Mouse (Mus musculus) kidney, adult 9 months (tissue): ENCODE measurements around the gene Klf3.

ENCODE experiments used
- DNase-seq: peaks from one replicate; pipeline ENCODE4 v3.0.0; 2022

The Klf3 gene

DNA sequence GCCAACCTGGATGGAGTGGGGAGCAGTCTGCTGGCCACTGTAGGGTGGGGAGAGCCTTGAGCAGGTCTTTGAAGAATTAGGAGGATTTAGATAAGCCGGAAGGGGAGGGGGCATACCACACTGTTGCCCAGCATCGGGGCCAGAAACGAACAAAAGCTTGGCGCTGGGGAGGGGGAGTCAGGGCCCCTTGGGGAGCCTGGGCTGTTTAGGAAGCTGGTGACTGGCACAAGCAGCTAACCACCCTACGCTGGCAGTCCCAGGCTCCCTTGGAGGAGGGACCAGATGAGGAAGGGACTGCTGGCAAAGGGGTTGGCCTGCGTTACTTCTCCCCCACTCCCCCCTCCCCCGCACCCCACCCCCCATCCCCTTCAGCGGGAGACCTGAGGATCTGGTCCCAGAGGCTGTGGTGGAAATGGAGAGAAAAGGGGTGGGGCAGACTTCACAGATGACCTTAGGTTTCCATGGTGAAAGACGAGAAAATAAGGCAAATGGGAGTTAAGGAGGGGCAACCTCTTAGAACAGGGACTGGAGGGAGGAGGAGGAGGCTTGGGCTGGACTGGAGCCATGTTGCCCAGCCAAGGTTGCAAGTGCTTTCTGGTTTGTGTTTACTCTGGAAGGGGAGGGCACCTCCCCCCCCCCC is 7.8 kb downstream of the Klf3 start:
- peak; percentile 71 for DNase-seq

- DNase-seq = peak; percentile 81
These were observed 8.4 kb downstream of the Klf3 start for GRCm38 (mm10) chr5:64811500-64812123.

- DNase-seq = peak; percentile 92
These were observed 9.2 kb downstream of the Klf3 start for GRCm38 (mm10) chr5:64812124-64812982.

- DNase-seq = no peak
These were observed 9.8 kb downstream of the Klf3 start for GRCm38 (mm10) chr5:64812983-64813304.

DNA sequence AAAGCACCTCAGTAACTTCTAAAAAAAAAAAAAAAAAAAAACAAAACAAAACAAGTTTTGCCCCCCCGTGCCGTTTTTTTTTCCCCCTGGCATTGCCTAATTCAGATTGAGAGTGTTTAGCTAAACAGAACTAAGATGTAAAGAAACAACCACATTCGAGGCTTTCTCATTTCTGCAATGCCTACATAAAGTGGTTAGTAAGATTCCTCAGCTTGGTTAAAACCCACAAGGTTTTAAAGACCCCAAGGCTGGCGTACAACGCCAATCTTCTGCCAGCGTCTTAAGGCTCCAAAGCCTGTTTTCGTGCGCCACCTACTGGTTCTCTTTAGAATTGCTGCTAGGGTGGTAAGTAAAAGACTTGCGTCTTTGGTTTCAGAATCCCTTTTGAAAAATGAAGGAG is 10.2 kb downstream of the Klf3 start:
- peak; percentile 89 for DNase-seq

DNA sequence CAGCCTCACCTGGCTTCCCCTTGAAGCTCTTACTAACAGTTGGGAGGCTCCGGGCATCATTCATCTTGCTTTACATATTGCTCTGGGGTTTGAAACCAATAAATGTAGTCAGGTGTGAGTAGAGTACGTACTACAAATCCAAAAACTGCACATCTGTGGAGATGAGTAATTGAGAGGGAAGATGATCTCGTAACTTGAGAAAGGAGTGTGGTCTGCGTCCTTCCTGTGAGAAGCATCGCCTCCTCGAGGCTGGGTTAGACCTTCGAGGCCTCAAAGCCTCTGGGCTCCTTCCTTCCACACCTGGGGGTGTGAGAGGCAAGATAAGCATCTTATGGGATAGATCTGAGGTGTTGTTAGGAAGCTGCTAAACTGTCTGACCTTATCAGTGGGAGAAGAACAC is 11.2 kb downstream of the Klf3 start:
- DNase-seq = no peak

DNA sequence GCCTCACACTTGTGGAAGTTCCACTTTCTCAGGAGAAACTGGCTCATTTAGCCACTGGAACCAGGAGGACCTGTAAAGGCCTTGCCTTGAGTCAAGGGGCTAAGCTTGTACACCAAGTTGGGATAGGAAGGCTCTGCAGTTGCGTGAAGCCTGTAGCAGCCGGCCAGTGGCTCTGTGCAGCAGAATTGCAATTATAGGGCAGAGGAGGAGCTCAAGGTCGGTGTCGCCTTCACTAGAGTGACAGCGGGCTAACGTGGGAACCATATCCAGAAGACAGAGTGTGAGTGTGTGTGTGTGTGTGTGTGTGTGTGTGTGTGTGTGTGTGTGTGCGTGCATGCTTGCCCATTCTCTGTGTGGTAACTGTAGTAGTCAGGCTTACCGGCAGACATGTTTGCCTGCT is 12.4 kb downstream of the Klf3 start:
- DNase-seq = no peak

GRCm38 (mm10) chr5:64816290-64816973 is 13.2 kb downstream of the Klf3 start:
- DNase-seq = no peak

DNA sequence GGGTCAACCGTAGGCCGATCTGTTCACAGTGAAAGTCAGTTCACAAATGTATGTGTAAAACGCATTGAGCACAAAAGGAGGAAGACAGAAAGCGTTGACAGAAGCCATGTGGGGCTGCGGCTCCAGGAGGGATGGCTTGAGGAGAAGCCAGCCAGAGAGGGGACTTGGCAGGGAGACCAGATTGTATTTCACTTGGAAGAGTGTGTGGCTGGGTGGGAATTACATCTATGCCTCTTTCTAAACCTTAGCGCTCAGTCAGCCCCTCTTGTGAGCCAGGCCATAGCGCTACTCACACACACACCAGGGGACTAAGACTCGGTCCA is 13.7 kb downstream of the Klf3 start:
- no peak for DNase-seq

GRCm38 (mm10) chr5:64819390-64819789 is 16.2 kb downstream of the Klf3 start:
- no peak for DNase-seq

GRCm38 (mm10) chr5:64820138-64820537 is 16.9 kb downstream of the Klf3 start:
- no peak for DNase-seq

GRCm38 (mm10) chr5:64821294-64821693 is 18.1 kb downstream of the Klf3 start:
- no peak for DNase-seq

GRCm38 (mm10) chr5:64821964-64822363 is 18.8 kb downstream of the Klf3 start:
- no peak for DNase-seq

DNA sequence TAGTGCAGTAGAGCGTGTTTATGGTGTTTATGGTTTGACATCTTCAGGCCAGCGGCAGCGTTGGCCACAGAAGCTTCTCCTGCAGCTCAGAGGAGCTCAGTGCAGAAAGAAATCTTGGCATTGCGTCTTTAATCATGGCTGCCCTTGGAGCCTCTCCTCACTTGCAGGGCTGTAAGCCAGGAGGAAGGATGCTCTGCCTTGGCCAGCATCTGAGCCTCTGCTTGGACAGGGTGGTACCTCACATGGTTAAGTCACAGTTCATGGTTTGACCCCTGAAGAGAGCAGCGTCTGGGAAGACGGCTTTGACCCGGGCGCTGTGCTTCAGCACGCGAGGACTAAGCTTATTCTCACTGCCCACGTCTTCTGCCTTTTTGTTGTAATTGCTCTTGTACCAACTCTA is 20.2 kb downstream of the Klf3 start:
- DNase-seq = no peak

GRCm38 (mm10) chr5:64824765-64825164 is 21.6 kb downstream of the Klf3 start:
- DNase-seq = no peak

- DNase-seq = no peak
These were observed 22.3 kb downstream of the Klf3 start for GRCm38 (mm10) chr5:64825496-64825895.

DNA sequence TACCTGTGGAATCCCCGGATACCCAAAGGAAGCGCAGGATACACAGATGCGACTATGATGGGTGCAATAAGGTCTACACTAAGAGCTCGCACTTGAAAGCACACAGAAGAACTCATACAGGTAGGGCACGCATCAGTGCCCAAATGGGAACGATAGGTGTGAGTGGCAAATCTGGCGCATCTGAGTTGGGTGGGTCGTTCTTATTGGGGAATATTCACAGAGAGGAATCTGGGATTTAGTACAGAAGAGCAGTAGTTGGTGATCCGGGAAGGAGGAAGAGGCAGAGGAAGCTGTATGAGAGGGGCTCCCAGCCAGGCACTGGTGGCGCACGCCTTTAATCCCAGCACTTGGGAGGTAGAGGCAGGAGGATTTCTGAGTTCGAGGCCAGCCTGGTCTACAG is 24.0 kb downstream of the Klf3 start:
- DNase-seq = no peak

DNA sequence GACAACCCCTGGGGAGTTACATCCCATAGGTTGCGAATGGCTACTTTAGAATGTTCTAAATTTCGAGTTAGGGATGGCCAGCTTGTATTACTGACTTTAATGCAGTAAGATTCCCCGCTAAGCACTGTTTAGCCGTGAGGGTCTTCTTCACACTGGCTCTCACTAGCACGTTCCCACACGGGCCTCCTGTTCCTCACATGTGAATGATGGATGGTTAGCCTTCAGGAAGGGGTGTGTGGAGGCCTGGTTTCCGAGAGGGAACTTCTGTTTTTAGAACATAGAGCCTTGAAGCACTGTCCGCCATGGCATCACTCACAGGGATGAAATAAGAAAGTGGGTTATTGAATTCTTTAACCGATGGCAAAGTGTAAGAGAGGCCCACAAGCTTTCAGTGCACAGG is 25.1 kb downstream of the Klf3 start:
- DNase-seq = no peak

- no peak for DNase-seq
These were observed 26.4 kb downstream of the Klf3 start for GRCm38 (mm10) chr5:64829606-64830005.

GRCm38 (mm10) chr5:64830773-64831172 is 27.6 kb downstream of the Klf3 start:
- DNase-seq = no peak

DNA sequence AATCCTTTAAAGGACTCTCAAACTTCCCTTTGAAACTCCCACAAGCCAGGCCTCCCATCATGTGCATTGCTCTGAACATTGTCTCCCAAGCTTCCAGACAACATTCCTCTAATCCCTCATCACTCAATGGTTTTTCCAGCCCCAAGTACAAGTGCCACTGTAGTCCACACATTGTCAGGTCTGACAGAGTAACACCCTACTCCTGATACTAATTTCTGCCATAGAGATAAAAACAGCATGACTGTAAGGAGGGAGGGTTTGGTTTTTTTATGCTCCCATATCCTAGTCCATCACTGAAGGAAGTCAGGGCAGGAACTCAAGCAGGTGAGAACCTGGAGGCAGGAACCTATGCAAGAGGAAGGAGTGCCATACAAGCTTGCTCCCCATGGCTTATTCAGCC is 30.2 kb downstream of the Klf3 start:
- DNase-seq = no peak

DNA sequence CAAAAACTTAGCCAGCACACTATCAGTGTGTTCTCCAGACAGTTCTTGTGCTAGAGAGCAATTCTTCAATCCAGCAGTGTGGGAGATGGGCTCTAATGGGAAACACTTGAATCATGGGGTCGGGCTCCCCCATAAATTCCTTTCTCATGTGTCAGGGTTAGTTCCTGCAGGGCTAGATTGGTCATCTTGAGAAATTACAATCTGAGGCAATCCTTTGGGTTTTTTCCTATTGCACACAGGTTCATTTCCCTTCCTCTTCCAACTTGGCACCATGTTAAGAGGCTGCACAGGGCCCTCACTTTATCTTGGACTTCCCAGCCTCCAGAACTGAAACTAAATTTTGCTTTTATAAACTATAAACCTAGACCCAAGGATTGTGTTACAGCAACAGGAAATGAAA is 31.0 kb downstream of the Klf3 start:
- no peak for DNase-seq

DNA sequence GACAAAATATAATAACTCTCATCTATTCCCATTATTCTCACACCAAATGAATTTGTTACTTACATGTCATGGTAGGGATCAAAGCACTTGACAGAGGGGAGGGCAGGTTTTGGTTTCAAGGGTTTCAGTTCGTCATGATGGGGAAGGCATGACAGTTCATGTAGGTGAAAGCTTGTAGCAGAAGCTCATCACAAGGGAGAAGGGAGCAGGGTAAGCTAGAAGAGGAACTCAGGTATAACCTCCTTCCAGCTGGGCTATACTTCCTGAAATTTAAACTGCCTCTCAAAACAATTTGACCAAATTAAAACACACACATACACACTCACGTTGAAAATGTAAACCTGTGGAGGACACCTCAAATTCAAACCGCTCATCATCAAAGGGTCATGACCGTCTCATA is 32.1 kb downstream of the Klf3 start:
- no peak for DNase-seq
